8 mouse cellular contexts compared by ENCODE assay signal in the genomic region with DNA sequence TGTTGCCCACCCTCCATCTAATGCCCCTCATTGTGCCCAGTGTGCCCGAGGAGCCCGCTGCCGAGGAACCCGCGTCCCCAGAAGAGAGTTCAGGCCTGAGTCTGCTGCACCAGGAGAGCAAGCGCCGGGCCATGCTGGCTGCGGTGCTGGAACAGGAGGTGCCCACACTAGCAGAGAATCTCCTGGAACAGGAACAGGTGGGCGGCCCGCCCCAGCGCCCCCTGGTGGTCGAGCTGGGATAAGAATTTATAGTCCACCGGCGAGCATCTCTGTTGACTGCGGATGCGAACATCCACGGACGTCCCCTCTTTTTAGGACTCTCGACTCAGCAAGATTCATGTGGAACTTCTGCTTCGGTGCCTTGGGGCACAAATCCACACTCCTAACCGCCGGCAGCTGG. TPM values are rescaled to one million over a fixed set of nuclear protein-coding genes. Genes with fewer than 3 reads are reported as not detected.
DNase-seq lines count a peak whose midpoint lies in the region; ATAC-seq lines count a peak whose summit lies in the region.

No protein-coding gene starts in this region.

- WGBS in hindbrain, embryonic 16.5 days, result 4% methylated on average over 22 of the region's 22 CpGs

- peak; percentile 82 for DNase-seq in R1 (ENCODE audit: low read depth, low spot score)
- DNase-seq in cerebellum, postnatal 36 days, result peak; percentile 92 to 95
- peak; percentile 88 for DNase-seq in gastrocnemius, adult 18-20 months (ENCODE audit: low spot score)
- DNase-seq in layer of hippocampus, postnatal 36 days, result peak; percentile 83 to 84
- DNase-seq in lung, postnatal 25 days (ENCODE audit: low spot score), result peak; percentile 84
- peak; percentile 86 for DNase-seq in retina, embryonic 14.5 days (ENCODE audit: low spot score)
- DNase-seq in thymus, postnatal 36 days, result peak; percentile 86 to 88

- H3K4me1 ChIP-seq in hindbrain, embryonic 16.5 days (ENCODE audit: control insufficient read depth, insufficient read depth, low read depth, low read length), result peaks cover 9% of the 10 kb centered on the region

- peaks cover 53% of the 10 kb centered on the region for H3K27me3 ChIP-seq in hindbrain, embryonic 16.5 days (replicated peaks; ENCODE audit: control insufficient read depth, insufficient read depth, low read length)

- peak overlapping the region; percentile 34 for H3K4me3 ChIP-seq in hindbrain, embryonic 16.5 days (ENCODE audit: low read length)

- ATAC-seq in hindbrain, embryonic 16.5 days, result no peak; the same call in 1 of the 2 replicates

- H3K36me3 ChIP-seq in hindbrain, embryonic 16.5 days (ENCODE audit: control insufficient read depth, insufficient read depth, low read length), result no peaks in the 10 kb centered on the region

- H3K4me2 ChIP-seq in hindbrain, embryonic 16.5 days (ENCODE audit: low read length), result peak overlapping the region; percentile 56

- peak overlapping the region; percentile 55 for H3K9ac ChIP-seq in hindbrain, embryonic 16.5 days (ENCODE audit: low read depth, low read length)

- H3K9me3 ChIP-seq in hindbrain, embryonic 16.5 days (ENCODE audit: control insufficient read depth, low read length), result no peaks in the 10 kb centered on the region

- H3K27ac ChIP-seq in hindbrain, embryonic 16.5 days (ENCODE audit: low read depth, low read length), result no peak overlapping the region

RNA-seq across cellular contexts. Expression of a gene that starts 10.0 kb away (rescaled TPM):
- 10 to 100 TPM in 1 of 2 experiments, 1 to 10 TPM in 1; 8.8 to 11.4 TPM for total RNA-seq in gastrocnemius, adult 18-20 months (2021)
- 2.6 and 4.2 TPM in 2 replicates for polyA plus RNA-seq in hindbrain, embryonic 16.5 days (2015; fragmentation: Nextera tagmentation; extraction: Ambion mirVana)
- total RNA-seq in layer of hippocampus, postnatal 36 days (2021), result 1 to 10 TPM; 3.9 to 5.9 TPM

RNA-seq across cellular contexts. Expression of a gene that starts 12.3 kb away (rescaled TPM):
- under 1 TPM; 0.12 to 0.14 TPM for total RNA-seq in gastrocnemius, adult 18-20 months (2021)
- polyA plus RNA-seq in hindbrain, embryonic 16.5 days (2015; fragmentation: Nextera tagmentation; extraction: Ambion mirVana), result 0.44 and 0.54 TPM in 2 replicates
- total RNA-seq in layer of hippocampus, postnatal 36 days (2021), result under 1 TPM; 0.70 to 0.99 TPM

RNA-seq across cellular contexts. Expression of a gene that starts 27.0 kb away (rescaled TPM):
- 10 to 100 TPM; 26.8 to 26.9 TPM for total RNA-seq in gastrocnemius, adult 18-20 months (2021)
- 121 and 130 TPM in 2 replicates for polyA plus RNA-seq in hindbrain, embryonic 16.5 days (2015; fragmentation: Nextera tagmentation; extraction: Ambion mirVana)
- total RNA-seq in layer of hippocampus, postnatal 36 days (2021), result 10 to 100 TPM; 85.0 to 92.1 TPM

RNA-seq across cellular contexts. Expression of a gene that starts 38.3 kb away (rescaled TPM):
- not detected for total RNA-seq in gastrocnemius, adult 18-20 months (2021)
- 2.5 TPM in 2 replicates for polyA plus RNA-seq in hindbrain, embryonic 16.5 days (2015; fragmentation: Nextera tagmentation; extraction: Ambion mirVana)
- total RNA-seq in layer of hippocampus, postnatal 36 days (2021), result 1 to 10 TPM; 6.8 to 7.3 TPM

RNA-seq across cellular contexts. Expression of a gene that starts 38.7 kb away (rescaled TPM):
- total RNA-seq in gastrocnemius, adult 18-20 months (2021), result not detected
- polyA plus RNA-seq in hindbrain, embryonic 16.5 days (2015; fragmentation: Nextera tagmentation; extraction: Ambion mirVana), result 5.6 and 8.3 TPM in 2 replicates
- 1 to 10 TPM; 3.7 to 5.8 TPM for total RNA-seq in layer of hippocampus, postnatal 36 days (2021)
